Mouse (Mus musculus): ENCODE results near the gene Hectd2. TPM values are rescaled to one million over a fixed set of nuclear protein-coding genes. Genes with fewer than 3 reads are reported as not detected.

The Hectd2 gene
- polyA plus RNA-seq, 1 experiment from 2014 or later = 10.9 TPM

GRCm38 (mm10) chr19:36580874-36581273, 26.4 kb downstream of the Hectd2 start:
- no peak overlapping the region for H3K27ac ChIP-seq (ENCODE audit: low read depth, low read length)
- no peaks in the 10 kb centered on the region for H3K36me3 ChIP-seq (ENCODE audit: control insufficient read depth, insufficient read depth, low read length)
- no peaks in the 10 kb centered on the region for H3K9me3 ChIP-seq (ENCODE audit: control insufficient read depth, low read length)
- no peak overlapping the region for H3K9ac ChIP-seq (ENCODE audit: low read depth, low read length)
- no peaks in the 10 kb centered on the region for H3K4me1 ChIP-seq (replicated peaks; ENCODE audit: control insufficient read depth, insufficient read depth, low read length)
- H3K4me2 ChIP-seq (replicated peaks; ENCODE audit: low read depth, low read length) = no peak overlapping the region
- DNase-seq (ENCODE audit: low spot score) (no peak), ATAC-seq (ENCODE audit: low FRiP score) (no peak)
- H3K4me3 ChIP-seq (ENCODE audit: low read depth, low read length) = no peak overlapping the region
- WGBS = 93% methylated on average over 3 of the region's 3 CpGs
- no peaks in the 10 kb centered on the region for H3K27me3 ChIP-seq (ENCODE audit: control insufficient read depth, insufficient read depth, low read length)

- H3K9ac ChIP-seq (ENCODE audit: low read depth, low read length) = no peak overlapping the region
- DNase-seq (ENCODE audit: low spot score) (no peak), ATAC-seq (ENCODE audit: low FRiP score) (no peak)
- no peak overlapping the region for H3K27ac ChIP-seq (ENCODE audit: low read depth, low read length)
- H3K9me3 ChIP-seq (ENCODE audit: control insufficient read depth, low read length) = no peaks in the 10 kb centered on the region
- no peaks in the 10 kb centered on the region for H3K4me1 ChIP-seq (replicated peaks; ENCODE audit: control insufficient read depth, insufficient read depth, low read length)
- H3K36me3 ChIP-seq (ENCODE audit: control insufficient read depth, insufficient read depth, low read length) = no peaks in the 10 kb centered on the region
- H3K4me2 ChIP-seq (replicated peaks; ENCODE audit: low read depth, low read length) = no peak overlapping the region
- no peak overlapping the region for H3K4me3 ChIP-seq (ENCODE audit: low read depth, low read length)
- no peaks in the 10 kb centered on the region for H3K27me3 ChIP-seq (ENCODE audit: control insufficient read depth, insufficient read depth, low read length)
- 90% methylated on average over 1 of the region's 1 CpGs for WGBS
Measured at GRCm38 (mm10) chr19:36582116-36582515, 27.7 kb downstream of the Hectd2 start.

GRCm38 (mm10) chr19:36585505-36585904, 31.1 kb downstream of the Hectd2 start:
- WGBS = 91% methylated on average over 1 of the region's 1 CpGs
- no peaks in the 10 kb centered on the region for H3K9me3 ChIP-seq (ENCODE audit: control insufficient read depth, low read length)
- no peak overlapping the region for H3K4me3 ChIP-seq (ENCODE audit: low read depth, low read length)
- H3K27me3 ChIP-seq (ENCODE audit: control insufficient read depth, insufficient read depth, low read length) = no peaks in the 10 kb centered on the region
- no peaks in the 10 kb centered on the region for H3K4me1 ChIP-seq (replicated peaks; ENCODE audit: control insufficient read depth, insufficient read depth, low read length)
- H3K27ac ChIP-seq (ENCODE audit: low read depth, low read length) = no peak overlapping the region
- H3K36me3 ChIP-seq (ENCODE audit: control insufficient read depth, insufficient read depth, low read length) = no peaks in the 10 kb centered on the region
- no peak overlapping the region for H3K9ac ChIP-seq (ENCODE audit: low read depth, low read length)
- ATAC-seq (ENCODE audit: low FRiP score) (no peak), DNase-seq (ENCODE audit: low spot score) (no peak)
- H3K4me2 ChIP-seq (replicated peaks; ENCODE audit: low read depth, low read length) = no peak overlapping the region

GRCm38 (mm10) chr19:36594409-36594808, 40.0 kb downstream of the Hectd2 start:
- Histone ChIP-seq H3K9ac (ENCODE audit: low read depth, low read length) (no peak overlapping the region), H3K4me2 (replicated peaks; ENCODE audit: low read depth, low read length) (no peak overlapping the region), H3K4me3 (ENCODE audit: low read depth, low read length) (no peak overlapping the region), H3K9me3 (ENCODE audit: control insufficient read depth, low read length) (no peaks in the 10 kb centered on the region), H3K36me3 (ENCODE audit: control insufficient read depth, insufficient read depth, low read length) (no peaks in the 10 kb centered on the region), H3K27me3 (ENCODE audit: control insufficient read depth, insufficient read depth, low read length) (no peaks in the 10 kb centered on the region), H3K27ac (ENCODE audit: low read depth, low read length) (no peak overlapping the region), H3K4me1 (replicated peaks; ENCODE audit: control insufficient read depth, insufficient read depth, low read length) (no peaks in the 10 kb centered on the region)
- DNase-seq (ENCODE audit: low spot score) (no peak), ATAC-seq (ENCODE audit: low FRiP score) (no peak)
- WGBS = 92% methylated on average over 1 of the region's 1 CpGs

GRCm38 (mm10) chr19:36601869-36602268, 47.4 kb downstream of the Hectd2 start:
- Histone ChIP-seq H3K27ac (ENCODE audit: low read depth, low read length) (peak overlapping the region; percentile 58; the same call in 1 of the 2 replicates), H3K9ac (ENCODE audit: low read depth, low read length) (no peak overlapping the region), H3K9me3 (ENCODE audit: control insufficient read depth, low read length) (no peaks in the 10 kb centered on the region), H3K4me2 (replicated peaks; ENCODE audit: low read depth, low read length) (no peak overlapping the region), H3K27me3 (ENCODE audit: control insufficient read depth, insufficient read depth, low read length) (no peaks in the 10 kb centered on the region), H3K36me3 (ENCODE audit: control insufficient read depth, insufficient read depth, low read length) (no peaks in the 10 kb centered on the region), H3K4me3 (ENCODE audit: low read depth, low read length) (no peak overlapping the region), H3K4me1 (replicated peaks; ENCODE audit: control insufficient read depth, insufficient read depth, low read length) (no peaks in the 10 kb centered on the region; the same call in 1 of the 2 replicates)
- 82% methylated on average over 8 of the region's 8 CpGs for WGBS
- DNase-seq (ENCODE audit: low spot score) (peak; percentile 5), ATAC-seq (ENCODE audit: low FRiP score) (peak; percentile 60; the same call in 1 of the 2 replicates)

- ATAC-seq (ENCODE audit: low FRiP score) (peak; percentile 92), DNase-seq (ENCODE audit: low spot score) (peak; percentile 52)
- no peaks in the 10 kb centered on the region for H3K9me3 ChIP-seq (ENCODE audit: control insufficient read depth, low read length)
- H3K9ac ChIP-seq (ENCODE audit: low read depth, low read length) = no peak overlapping the region
- no peaks in the 10 kb centered on the region; the same call in 1 of the 2 replicates for H3K4me1 ChIP-seq (replicated peaks; ENCODE audit: control insufficient read depth, insufficient read depth, low read length)
- no peaks in the 10 kb centered on the region for H3K27me3 ChIP-seq (ENCODE audit: control insufficient read depth, insufficient read depth, low read length)
- H3K4me2 ChIP-seq (replicated peaks; ENCODE audit: low read depth, low read length) = no peak overlapping the region
- peak overlapping the region; percentile 48 for H3K27ac ChIP-seq (ENCODE audit: low read depth, low read length)
- no peaks in the 10 kb centered on the region for H3K36me3 ChIP-seq (ENCODE audit: control insufficient read depth, insufficient read depth, low read length)
- 30% methylated on average over 11 of the region's 11 CpGs for WGBS
- no peak overlapping the region for H3K4me3 ChIP-seq (ENCODE audit: low read depth, low read length)
Measured at GRCm38 (mm10) chr19:36602535-36603312, 48.3 kb downstream of the Hectd2 start.

- no peaks in the 10 kb centered on the region for H3K27me3 ChIP-seq (ENCODE audit: control insufficient read depth, insufficient read depth, low read length)
- ATAC-seq (ENCODE audit: low FRiP score) (no peak), DNase-seq (ENCODE audit: low spot score) (no peak)
- H3K9ac ChIP-seq (ENCODE audit: low read depth, low read length) = no peak overlapping the region
- H3K4me2 ChIP-seq (replicated peaks; ENCODE audit: low read depth, low read length) = no peak overlapping the region
- no peak overlapping the region for H3K4me3 ChIP-seq (ENCODE audit: low read depth, low read length)
- no peak overlapping the region for H3K27ac ChIP-seq (ENCODE audit: low read depth, low read length)
- 61% methylated on average over 1 of the region's 1 CpGs for WGBS
- H3K4me1 ChIP-seq (replicated peaks; ENCODE audit: control insufficient read depth, insufficient read depth, low read length) = no peaks in the 10 kb centered on the region; the same call in 1 of the 2 replicates
- no peaks in the 10 kb centered on the region for H3K9me3 ChIP-seq (ENCODE audit: control insufficient read depth, low read length)
- H3K36me3 ChIP-seq (ENCODE audit: control insufficient read depth, insufficient read depth, low read length) = no peaks in the 10 kb centered on the region
Measured at GRCm38 (mm10) chr19:36606270-36606669, 51.8 kb downstream of the Hectd2 start.

GRCm38 (mm10) chr19:36609229-36609628, 54.8 kb downstream of the Hectd2 start:
- no peak overlapping the region for H3K4me2 ChIP-seq (replicated peaks; ENCODE audit: low read depth, low read length)
- H3K27me3 ChIP-seq (ENCODE audit: control insufficient read depth, insufficient read depth, low read length) = no peaks in the 10 kb centered on the region
- no peak overlapping the region for H3K27ac ChIP-seq (ENCODE audit: low read depth, low read length)
- H3K4me3 ChIP-seq (ENCODE audit: low read depth, low read length) = no peak overlapping the region
- H3K9me3 ChIP-seq (ENCODE audit: control insufficient read depth, low read length) = no peaks in the 10 kb centered on the region
- no peak for ATAC-seq (ENCODE audit: low FRiP score)
- no peaks in the 10 kb centered on the region for H3K4me1 ChIP-seq (replicated peaks; ENCODE audit: control insufficient read depth, insufficient read depth, low read length)
- no peak for DNase-seq (ENCODE audit: low spot score)
- H3K36me3 ChIP-seq (ENCODE audit: control insufficient read depth, insufficient read depth, low read length) = no peaks in the 10 kb centered on the region
- no peak overlapping the region for H3K9ac ChIP-seq (ENCODE audit: low read depth, low read length)
- WGBS = 47% methylated on average over 3 of the region's 3 CpGs

- no peak for ATAC-seq (ENCODE audit: low FRiP score)
- no peaks in the 10 kb centered on the region for H3K27me3 ChIP-seq (ENCODE audit: control insufficient read depth, insufficient read depth, low read length)
Measured at GRCm38 (mm10) chr19:36610309-36610708, 55.9 kb downstream of the Hectd2 start.

More at GRCm38 (mm10) chr19:36610309-36610708, 55.9 kb downstream of the Hectd2 start:
- H3K4me2 ChIP-seq (replicated peaks; ENCODE audit: low read depth, low read length) = no peak overlapping the region
- H3K36me3 ChIP-seq (ENCODE audit: control insufficient read depth, insufficient read depth, low read length) = no peaks in the 10 kb centered on the region
- no peaks in the 10 kb centered on the region for H3K4me1 ChIP-seq (replicated peaks; ENCODE audit: control insufficient read depth, insufficient read depth, low read length)
- H3K4me3 ChIP-seq (ENCODE audit: low read depth, low read length) = no peak overlapping the region
- H3K27ac ChIP-seq (ENCODE audit: low read depth, low read length) = no peak overlapping the region
- no peaks in the 10 kb centered on the region for H3K9me3 ChIP-seq (ENCODE audit: control insufficient read depth, low read length)
- no peak overlapping the region for H3K9ac ChIP-seq (ENCODE audit: low read depth, low read length)
- 70% methylated on average over 2 of the region's 2 CpGs for WGBS
- DNase-seq (ENCODE audit: low spot score) = no peak

Data from hindbrain, embryonic 11.5 days (tissue).